Mouse (Mus musculus): ENCODE data around the gene Nyap1.
"Not testable (repeated sequence)": the region's sequence is repeated elsewhere in the genome, so short reads cannot be mapped to it uniquely, and the experiment has no call there.

Gene Nyap1

GRCm38 (mm10) chr5:137744197-137744596 lies 2.8 kb upstream of the Nyap1 start:
- no peak for DNase-seq (ENCODE audit: low spot score)

DNA sequence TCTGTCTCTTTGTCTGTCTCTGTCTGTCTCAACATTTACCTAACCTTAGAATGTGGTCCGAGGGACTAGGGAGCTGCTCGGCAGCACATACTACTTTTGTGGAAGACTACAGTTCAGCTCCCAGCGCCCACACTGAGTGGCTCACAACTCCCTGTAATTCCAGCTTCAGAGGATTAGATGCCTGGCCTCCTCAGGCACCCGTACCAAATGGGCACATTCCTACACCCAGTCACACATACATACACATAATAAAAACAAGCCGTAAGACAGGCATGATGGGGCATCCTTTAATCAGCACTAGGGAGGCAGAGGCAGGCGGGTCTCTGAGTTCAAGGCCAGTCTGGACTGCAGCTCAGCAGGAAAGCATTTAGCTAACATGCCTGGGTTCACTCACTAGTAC lies 1.4 kb upstream of the Nyap1 start:
- DNase-seq (ENCODE audit: low spot score): no peak

DNA sequence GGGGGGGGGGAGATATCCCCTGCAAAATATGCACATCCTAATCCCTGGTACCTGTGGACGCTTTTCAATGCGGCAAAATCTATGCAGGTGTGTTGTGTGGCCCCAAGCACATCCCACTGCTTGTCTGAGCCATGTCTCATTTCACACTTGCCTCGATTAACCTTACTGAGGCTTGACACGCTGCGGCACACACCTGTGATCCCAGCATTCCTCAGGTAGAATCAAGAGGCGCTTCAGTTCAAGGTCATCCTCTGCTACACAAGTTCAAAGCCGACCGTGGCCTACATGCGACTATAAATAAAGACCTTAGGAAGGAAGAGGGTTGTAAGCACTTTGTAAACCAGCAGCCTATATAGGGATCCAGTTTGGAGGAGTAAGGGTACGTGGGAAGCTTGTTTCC lies 641 bp upstream of the Nyap1 start:
- DNase-seq (ENCODE audit: low spot score): no peak

GRCm38 (mm10) chr5:137740506-137740905 lies 901 bp downstream of the Nyap1 start:
- DNase-seq (ENCODE audit: low spot score): no peak

DNA sequence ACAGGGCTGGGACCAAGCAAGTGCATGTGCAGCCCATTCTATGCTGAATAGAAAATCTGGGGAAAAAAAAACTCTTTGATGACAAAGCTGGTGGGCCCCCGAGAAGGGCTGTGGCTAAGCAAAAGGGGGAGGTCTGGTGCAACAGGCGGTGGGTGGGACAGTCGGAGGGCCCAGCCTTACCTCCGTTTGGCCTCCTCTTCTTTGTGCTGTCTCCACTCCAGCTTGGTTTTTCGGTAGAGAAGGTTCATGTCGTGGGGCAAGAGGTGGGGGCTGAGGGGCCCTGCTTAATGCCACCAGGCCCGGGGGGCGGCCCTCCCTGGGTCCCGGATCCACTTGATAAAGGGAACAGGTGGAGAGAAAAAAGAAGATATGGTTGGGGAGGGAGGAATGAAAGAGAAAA lies 1.9 kb downstream of the Nyap1 start:
- DNase-seq (ENCODE audit: low spot score): no peak

GRCm38 (mm10) chr5:137738516-137738915 lies 2.9 kb downstream of the Nyap1 start:
- DNase-seq (ENCODE audit: low spot score): no peak

DNA sequence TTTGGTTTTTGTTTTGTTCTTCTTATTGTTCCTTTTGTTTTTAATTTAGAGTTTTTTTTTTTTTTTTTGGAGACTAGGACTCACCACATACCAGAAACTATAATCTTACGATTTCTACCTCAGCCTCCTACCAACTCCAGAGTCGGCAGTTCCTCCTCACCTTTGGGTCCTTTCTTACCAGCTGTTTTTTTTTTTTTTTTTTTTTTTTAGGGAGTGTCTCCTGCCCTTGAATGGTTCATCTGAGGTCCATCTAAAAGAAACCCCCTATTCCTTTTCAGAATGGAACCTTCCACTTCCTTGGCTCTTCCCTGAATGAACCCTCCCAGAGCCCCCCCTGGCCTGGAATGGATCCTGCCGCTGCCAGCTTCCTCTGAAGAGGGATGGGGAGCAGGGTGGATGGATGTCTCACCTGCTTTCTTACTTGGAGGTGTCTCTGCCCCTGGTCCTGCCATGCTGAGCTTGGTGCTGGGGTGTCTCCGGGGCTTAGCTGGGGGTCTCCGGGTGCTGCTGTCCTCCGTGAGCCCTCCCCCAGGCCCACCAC lies 3.9 kb downstream of the Nyap1 start:
- DNase-seq (ENCODE audit: low spot score): no peak

- DNase-seq (ENCODE audit: low spot score): no peak
These were observed 6.9 kb downstream of the Nyap1 start for GRCm38 (mm10) chr5:137734289-137735061.

GRCm38 (mm10) chr5:137733638-137734288 lies 7.6 kb downstream of the Nyap1 start:
- no peak for DNase-seq (ENCODE audit: low spot score)

- no peak for DNase-seq (ENCODE audit: low spot score)
These were observed 14.6 kb downstream of the Nyap1 start for GRCm38 (mm10) chr5:137726767-137727166.

DNA sequence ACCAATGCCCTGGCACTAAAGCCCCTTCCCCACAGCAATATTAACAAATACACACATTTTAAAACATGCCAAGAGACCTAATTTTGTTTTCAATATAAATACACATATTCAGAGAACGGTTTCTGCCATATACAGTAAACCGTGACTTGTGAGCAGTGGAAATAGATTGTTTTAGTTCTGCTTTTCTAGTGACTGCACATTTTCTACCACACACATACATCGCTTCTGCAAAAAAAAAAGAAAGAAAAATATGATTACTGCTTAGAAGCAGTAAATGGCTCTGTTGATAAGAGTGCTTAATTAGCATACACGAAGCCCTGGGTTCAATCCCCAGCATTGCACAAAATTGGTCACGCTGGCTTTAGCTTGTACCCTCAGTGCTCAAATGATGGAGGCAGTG lies 17.6 kb downstream of the Nyap1 start:
- DNase-seq (ENCODE audit: low spot score): no peak

GRCm38 (mm10) chr5:137720558-137721164 lies 20.7 kb downstream of the Nyap1 start:
- not testable (repeated sequence) for DNase-seq (ENCODE audit: low spot score)

DNA sequence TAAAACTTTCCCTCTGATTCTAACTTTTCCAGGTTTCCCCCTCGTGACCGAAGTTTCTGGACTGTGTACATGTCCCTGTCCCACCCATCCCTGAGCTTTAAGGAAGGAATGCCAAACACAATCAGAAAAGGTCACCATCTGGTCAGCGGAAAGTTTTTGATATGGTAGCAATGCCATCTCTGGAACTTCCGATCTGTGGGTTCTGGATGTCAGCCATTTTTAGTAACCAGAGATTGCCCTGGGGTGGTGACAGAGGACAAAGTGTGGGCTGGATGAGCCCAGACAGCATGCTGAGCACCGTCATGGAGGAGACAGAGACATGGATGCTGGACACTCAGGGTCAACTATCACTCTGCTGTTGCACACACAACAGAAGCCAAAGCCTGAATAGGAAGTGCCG lies 22.3 kb downstream of the Nyap1 start:
- no peak for DNase-seq (ENCODE audit: low spot score)

GRCm38 (mm10) chr5:137718020-137718790 lies 23.2 kb downstream of the Nyap1 start:
- DNase-seq (ENCODE audit: low spot score): no peak

GRCm38 (mm10) chr5:137715685-137716084 lies 25.7 kb downstream of the Nyap1 start:
- DNase-seq (ENCODE audit: low spot score): no peak

GRCm38 (mm10) chr5:137713454-137713853 lies 28.0 kb downstream of the Nyap1 start:
- DNase-seq (ENCODE audit: low spot score): no peak

- DNase-seq (ENCODE audit: low spot score): peak; percentile 69
These were observed 34.3 kb downstream of the Nyap1 start for GRCm38 (mm10) chr5:137706913-137707633.

DNA sequence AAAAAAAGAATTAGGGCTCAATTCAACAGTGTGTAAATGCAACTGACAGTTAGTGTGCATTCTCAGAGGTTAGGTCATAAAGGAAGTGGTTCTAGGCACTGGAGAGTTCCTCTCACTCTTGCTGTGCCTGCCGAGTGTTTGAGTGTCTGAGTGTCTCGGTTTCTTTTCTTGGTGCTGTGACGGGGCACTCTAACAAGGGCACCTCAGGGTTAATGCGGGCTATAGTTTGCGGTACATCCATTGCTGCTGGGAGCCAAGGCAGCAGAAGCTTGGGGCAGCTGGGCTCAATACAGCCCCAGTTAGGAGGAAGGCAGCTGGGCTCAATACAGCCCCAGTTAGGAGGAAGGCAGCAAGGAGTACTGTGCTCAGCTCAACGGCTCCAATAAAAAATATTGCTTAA lies 36.2 kb downstream of the Nyap1 start:
- no peak for DNase-seq (ENCODE audit: low spot score)

DNA sequence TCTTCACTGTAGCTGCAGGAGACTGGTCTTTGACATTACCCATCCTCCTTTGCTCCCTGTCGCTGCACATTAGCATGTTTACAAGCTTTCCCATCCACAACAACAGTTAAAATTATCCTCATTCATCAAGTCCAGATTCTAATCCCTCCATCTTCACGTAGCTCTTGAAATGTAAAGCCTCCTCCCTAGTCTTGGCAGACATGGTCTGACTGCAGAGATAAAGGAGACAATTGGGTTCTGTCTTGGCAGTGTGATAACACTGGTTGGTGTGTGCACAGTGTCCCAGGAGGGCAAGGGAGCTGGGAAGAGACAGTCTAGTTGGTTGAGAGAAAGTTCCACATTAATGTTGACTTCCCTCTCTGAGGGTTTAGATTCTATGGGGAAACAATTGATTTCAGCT lies 41.6 kb downstream of the Nyap1 start:
- no peak for DNase-seq (ENCODE audit: low spot score)

GRCm38 (mm10) chr5:137699080-137699479 lies 42.3 kb downstream of the Nyap1 start:
- no peak for DNase-seq (ENCODE audit: low spot score)

DNA sequence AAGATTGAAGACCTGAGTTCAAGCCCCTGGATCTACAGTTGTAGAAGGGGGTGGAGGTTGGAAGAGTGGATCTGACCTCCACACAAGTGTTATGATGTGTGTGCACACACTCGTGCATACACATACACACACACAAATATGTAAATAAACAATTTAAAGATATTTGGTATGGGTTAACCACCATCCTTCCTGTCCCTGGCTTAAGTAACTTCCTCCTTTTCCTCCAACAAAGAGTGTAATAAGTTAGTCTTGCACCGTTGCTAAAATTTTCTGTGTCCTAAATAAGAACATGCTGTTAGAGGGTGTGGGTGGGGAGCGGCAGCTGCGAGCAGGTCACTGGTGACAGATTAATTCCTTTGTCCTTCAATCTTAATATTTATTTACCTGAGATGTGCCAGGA lies 45.5 kb downstream of the Nyap1 start:
- DNase-seq (ENCODE audit: low spot score): no peak

DNA sequence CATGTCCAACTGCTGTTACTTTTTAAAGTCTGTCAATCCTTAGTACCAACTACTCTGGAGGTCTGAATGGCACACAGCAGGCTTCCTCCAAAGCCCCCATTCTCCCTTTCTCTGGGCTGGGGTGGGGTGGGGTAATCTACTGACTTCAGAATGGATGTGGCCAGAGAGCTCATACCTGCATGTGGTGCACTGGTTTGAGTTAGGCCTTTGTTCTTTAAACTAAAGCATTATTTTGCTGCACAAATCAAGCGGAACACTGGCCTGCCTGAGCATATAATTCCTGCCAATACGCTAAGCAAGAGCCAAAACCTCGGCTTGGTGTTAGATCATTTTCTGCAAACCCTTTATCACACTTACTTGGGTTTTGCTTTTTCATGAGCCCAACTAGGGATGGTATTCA lies 46.6 kb downstream of the Nyap1 start:
- no peak for DNase-seq (ENCODE audit: low spot score)
